Comparison of ENCODE assay signal across 9 mouse cellular contexts in genomic region chr10:42697007-42697406, GRCm38 (mm10).
DNase-seq lines count a peak whose midpoint lies in the region; ATAC-seq lines count a peak whose summit lies in the region.
"Had no signal": no experiment of that assay in that cellular context is flagged by ENCODE, and none has a peak within 500 bp of the region (broad histone marks: within the 10 kb centered on the region; RNA-seq: fewer than 3 reads in every experiment).

No protein-coding gene starts in this region.

- no peak for ATAC-seq in heart, embryonic 12.5 days (ENCODE audit: insufficient number of reproducible peaks, low FRiP score)
- peak; percentile 56 for ATAC-seq in activated CD4-positive, CD25-positive, alpha-beta regulatory T cell, adult 4 months

- WGBS in heart, embryonic 12.5 days = 25% methylated on average over 8 of the region's 8 CpGs

- peak; percentile 45 to 84 for DNase-seq in heart, adult 18-20 months
- peak; percentile 70 to 78 for DNase-seq in cerebellum, postnatal 14 days
- peak; percentile 39 for DNase-seq in gastrocnemius, postnatal 14 days
- DNase-seq in layer of hippocampus, adult 18-20 months (ENCODE audit: low spot score in 2 of 2) = peak; percentile 27 to 88
- peak; percentile 69 for DNase-seq in lung, postnatal 10 days
- peak; percentile 76 for DNase-seq in right cerebral cortex, postnatal 4 days

- no peak overlapping the region for H3K4me2 ChIP-seq in heart, embryonic 12.5 days

- no peak overlapping the region for H3K9ac ChIP-seq in heart, embryonic 12.5 days

- H3K36me3 ChIP-seq in heart, embryonic 12.5 days = peaks cover 17% of the 10 kb centered on the region; the same call in 1 of the 2 replicates

- no peak overlapping the region for H3K4me3 ChIP-seq in heart, embryonic 12.5 days
- H3K4me3 ChIP-seq: myocyte had no signal

- H3K9me3 ChIP-seq in heart, embryonic 12.5 days (replicated peaks) = no peaks in the 10 kb centered on the region

- no peaks in the 10 kb centered on the region for H3K27me3 ChIP-seq in heart, embryonic 12.5 days (replicated peaks)

- no peaks in the 10 kb centered on the region for H3K4me1 ChIP-seq in heart, embryonic 12.5 days (replicated peaks)

- no peak overlapping the region for H3K27ac ChIP-seq in heart, embryonic 12.5 days (ENCODE audit: poor library complexity, severe bottlenecking)

- intact Hi-C loops in gastrocnemius, postnatal 14 days (cut with DNase I; ENCODE audit: low total_unique reads) = no loop called here
